Mouse (Mus musculus) urinary bladder, adult 2 months (tissue): Measurements from ENCODE around the gene Nmnat2. TPM values are rescaled to one million over a fixed set of nuclear protein-coding genes. Genes with fewer than 3 reads are reported as not detected.

ENCODE experiments used
- DNase-seq: peaks from one replicate; pipeline ENCODE4 v3.0.0; 2022; ENCODE audit warnings: low spot score
- polyA plus RNA-seq: library from polyadenylated mRNA; depleted of rRNA; stranded (reverse); fragments of >200 nt; gene quantifications from 2 replicates; pipeline ENCODE4 v1.2.3, GENCODE M21; 2012

Gene Nmnat2
- polyA plus RNA-seq, 1 experiment: 2.2 TPM

DNA sequence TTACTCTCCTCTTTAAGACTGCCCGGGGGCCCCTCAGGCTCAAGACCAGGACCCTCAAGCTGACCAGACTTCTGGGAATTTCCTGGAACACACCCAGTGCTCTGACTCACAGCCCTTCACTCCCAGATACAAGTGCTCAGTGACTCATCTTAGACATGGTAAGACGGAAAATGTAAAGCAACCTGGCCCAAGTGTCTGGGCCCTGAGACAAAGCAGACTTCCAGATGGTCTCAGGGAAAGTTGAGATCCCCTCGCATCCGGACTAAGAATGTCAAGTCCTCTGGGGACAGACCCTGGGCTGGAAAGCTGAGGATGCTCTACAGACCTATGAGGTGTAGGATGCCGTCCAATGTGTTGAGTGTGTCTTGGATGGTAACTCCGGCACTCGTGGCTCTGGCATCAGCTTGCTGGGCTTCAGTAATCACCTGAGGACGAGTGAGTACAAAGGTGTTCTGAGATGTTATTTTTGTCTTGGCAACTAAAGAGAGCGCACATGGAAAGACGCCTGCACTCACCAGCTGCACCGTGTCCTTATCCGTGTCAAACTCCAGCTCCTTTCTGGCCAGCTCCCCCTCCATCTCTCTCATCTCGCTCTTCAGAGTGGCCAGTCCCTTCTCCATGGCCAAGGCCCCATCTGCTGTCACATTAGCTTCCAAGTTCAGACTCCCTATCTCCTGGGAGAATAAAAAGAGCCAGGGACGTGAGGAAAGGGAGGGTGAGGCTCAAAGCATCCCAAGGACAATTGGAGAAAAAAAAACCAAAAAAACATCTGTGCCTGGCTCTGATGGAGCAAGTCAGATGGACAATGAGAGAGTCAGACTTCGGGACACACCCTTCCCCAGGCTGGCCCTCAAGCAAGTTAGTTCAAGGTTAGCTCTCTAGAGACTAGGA lies 171.9 kb downstream of the Nmnat2 start:
- DNase-seq: no peak

DNA sequence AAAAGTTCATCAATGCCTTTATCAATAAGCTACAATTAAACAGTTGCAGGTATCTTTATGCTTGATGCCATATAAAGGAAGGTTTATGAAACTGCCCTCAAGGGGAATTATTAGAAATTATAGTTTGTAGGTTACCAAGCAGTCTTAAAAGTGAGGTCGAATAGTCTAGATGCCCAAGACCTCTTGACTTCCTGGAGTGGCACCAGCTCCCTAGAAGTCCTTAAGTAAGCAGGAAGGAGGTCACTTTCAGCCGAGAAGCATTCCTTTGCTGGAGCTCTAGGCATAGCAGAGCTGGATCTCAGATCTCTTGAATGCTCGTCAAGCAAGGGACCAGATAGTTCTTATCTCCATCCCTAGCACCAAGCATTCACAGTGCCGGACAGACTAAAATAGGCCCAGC lies 172.8 kb downstream of the Nmnat2 start:
- no peak for DNase-seq

DNA sequence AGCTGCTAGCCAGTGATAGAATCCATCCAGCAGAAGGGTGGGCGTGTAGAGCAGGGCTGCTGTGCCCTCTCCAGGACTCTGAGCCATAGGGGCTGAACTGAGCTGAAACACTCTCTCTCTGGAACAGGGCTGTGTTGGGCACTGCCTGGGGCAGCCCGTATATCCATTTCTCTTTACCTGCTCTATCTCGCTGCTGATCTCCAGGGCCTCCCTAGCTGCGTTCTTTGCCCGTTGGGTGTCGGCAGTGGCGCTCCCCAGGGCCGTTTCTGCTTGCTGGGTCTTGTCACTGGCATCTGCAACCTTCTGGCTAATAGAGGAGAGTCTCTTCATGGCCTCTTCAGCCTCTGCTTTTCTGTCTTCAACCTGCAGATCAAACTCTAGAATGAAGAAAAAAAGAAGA lies 174.0 kb downstream of the Nmnat2 start:
- DNase-seq: peak; percentile 46

DNA sequence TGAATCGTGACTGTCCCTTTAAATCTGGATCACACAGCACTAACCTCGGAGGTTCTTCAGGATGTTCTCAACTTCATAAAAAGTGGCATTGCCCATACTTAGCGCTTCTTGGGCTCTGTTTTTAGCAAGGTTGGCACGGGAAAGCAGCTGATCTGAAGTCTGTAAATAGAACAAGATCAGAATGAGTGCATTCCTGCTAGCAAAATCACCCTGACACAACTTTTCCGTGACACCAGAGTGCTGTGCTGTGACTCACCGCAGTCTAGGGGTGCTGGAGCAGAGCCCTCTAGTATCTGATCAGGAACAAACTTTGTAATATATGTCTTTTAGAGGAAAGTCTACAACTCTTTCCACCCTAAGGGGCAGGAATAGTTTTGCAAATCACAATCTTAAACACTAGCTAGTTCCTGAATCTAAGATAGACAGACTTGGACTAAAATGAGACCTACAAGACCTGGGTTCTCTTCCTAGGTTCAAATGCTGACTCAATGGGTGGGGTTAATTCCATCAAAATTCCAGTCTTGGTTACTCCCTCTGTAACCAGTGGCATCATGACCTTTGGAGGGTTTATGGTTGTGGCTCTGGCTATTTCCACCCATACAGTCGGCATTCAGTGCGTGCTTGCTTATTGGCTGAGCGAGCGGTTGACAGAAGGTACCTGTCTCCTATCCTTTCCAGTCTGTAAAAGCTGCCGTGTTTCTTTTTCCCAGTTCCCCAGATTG lies 175.4 kb downstream of the Nmnat2 start:
- DNase-seq: no peak

DNA sequence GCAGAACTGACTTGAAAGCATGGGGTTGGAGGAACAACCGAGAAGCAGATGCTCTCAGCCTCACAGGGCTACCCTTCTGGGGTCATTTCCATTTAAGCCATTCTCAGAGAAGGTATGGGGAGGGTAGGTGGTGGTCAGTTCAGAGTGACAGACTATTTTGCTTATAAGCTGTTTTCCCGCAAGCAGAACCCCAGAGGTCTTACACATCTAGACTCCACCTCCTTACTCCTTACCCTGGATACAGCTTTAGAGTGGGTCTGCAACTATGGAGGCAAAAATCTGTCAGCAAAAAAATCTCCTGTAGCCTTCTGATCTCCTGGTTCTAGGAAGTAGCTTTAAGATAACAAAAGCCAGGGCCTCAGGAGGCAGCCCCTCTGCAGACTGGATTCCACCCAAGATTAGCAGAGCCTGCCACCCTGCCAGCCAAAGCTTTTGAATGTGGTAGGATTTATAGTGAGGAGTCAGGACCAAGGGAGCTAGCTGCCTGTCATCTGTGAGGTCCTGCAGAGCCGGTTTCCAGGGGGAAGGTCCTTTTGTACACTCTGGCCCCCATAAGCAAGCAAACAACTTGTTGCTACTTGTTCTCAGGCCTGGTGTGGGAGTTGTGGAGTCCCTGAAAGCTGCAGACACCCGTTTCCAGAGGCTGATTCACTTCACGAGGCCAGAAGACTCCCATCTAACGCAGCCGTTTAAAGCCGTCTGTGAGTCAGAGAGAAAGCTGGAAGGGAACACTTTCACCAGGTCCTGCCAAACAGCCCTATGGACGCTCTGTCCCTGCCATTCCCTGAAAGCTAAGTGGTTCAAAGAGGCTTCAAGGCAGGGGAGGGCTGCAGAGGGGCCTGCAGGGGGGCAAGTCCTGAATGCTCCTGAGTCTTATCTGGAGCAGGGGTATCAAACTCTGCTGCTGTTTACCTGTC lies 179.3 kb downstream of the Nmnat2 start:
- peak; percentile 48 for DNase-seq

DNA sequence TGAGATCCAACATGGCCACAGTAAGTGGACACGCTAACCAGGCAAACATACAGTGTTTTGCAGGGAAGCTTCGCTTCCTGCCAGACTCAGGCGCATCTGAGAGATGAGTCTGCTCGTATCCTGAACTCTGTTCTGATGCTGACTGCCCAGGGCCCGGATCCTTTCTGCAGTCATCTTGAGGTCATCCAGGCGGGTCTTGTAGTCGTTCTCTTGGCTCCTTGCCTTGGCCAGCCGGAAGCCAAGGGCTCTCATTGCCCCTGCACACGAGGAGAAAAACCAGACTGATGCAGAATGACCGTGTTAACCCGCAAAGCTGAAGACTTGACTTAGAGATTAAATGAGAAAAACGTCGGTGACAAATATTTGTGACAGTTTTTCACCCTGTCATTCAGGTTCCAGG lies 181.9 kb downstream of the Nmnat2 start:
- no peak for DNase-seq

DNA sequence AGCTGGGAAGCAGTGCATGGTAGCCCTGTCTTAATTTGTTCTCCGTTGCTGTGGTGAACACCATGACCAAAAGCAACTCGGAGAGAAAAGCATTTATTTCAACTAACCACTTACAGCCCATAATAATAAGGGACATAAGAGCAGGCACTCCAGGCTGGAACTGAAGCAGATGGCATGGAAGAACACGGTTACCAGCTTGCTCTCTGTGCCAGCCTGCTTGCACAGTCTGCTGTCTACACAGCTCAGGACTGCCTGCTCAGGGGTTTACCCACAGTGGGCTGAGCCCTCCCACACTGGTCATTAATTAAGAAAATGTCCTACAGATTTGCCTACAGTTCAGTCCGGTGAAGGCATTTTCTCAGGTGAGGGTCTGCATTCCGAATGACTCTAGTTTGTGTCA lies 183.7 kb downstream of the Nmnat2 start:
- DNase-seq: no peak

DNA sequence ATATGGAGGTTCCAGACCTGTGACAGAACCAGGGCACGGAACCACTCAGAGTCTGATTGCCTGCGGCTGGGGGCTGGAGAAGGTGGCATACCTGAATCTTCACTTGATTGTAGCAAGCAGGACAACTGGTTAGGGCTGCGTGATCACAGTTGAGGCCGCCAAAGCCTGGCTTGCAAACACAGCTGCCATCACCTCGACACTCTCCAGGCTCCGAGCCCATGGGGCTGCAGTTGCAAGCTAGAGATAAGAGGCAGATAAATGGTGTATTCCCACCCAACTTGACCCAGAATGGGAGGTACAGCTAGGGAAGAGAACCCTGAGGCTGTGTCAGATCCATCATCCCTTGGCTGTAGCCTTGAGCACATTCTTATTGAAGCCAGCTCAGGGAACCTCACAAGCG lies 184.8 kb downstream of the Nmnat2 start:
- no peak for DNase-seq

DNA sequence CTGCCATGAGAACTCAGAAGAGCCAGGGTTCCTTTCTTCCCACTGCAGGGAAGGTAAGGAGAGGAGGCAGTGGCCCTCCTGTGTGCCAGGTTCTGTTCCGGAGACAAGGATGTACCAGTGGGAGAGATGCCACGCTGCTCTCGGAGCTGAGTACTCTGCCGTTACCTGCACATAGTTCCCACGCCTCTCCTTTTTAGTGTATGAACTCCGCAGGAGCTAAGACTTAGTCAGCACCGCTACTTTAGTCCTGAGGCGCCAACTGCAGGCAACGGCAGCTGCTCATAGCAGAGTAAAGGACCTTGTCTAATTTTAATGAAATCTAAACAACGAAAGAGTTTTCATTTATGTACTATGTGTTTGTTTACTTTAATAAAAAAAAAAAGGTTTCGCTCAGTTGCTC lies 185.5 kb downstream of the Nmnat2 start:
- no peak for DNase-seq

DNA sequence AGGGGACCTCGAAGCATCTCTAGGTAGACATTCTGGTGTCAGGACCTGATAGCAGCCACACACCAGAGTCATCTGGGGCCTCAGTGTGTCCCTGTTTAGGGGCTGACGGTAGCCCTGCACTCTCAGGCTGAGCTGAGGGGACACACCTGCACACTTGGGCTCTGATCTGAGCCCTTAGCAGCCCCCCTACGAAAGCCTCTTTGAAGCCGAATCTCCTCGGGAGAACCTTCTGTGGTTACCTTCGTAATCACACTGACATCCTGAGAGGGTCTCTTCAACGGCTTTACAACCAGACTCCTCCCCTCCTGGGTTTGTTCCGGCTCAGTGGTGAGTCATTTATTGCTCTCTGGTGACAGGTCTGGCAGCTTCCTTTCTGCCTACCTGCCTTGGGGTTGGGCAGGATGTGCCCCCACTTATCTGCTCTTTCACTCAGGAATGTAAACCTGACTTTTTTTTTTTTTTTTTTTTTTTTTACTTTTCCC lies 186.0 kb downstream of the Nmnat2 start:
- no peak for DNase-seq

DNA sequence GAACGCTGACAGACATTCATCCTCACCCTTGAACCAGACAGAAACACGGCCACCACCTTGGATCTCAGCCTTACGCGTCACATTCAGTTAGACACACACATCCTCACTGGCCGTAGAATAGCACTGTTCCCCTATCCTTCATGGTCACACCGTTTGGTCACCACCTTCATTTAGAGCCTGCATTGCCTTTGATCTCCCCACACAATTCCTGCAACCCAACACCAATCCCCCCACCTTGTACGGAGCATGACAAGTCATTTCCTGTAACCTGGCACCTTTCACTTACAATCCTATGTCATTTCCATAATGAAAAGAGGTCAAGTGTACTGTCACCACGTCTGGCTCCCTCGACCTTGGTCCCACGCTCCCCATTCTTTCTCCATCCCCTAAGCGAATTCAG lies 189.2 kb downstream of the Nmnat2 start:
- DNase-seq: no peak

DNA sequence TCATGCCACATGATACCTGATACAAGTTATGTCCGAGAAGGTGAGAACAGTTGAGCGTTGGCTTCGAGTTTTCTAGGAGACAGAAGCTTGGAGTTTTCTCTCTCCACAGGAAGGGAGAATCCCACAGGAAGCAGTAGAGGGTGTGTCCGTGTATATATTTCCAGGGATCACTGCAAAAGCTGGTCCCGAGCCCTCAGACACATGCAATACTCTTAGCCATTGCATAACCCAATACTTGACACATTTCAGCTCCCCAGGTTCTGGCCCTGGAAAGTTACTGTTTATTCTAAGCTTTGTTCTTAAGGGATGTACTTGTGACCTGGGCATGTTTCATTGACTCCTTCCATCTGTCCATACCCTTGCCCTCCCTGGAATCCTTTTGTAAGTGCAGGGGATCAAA lies 191.0 kb downstream of the Nmnat2 start:
- no peak for DNase-seq

DNA sequence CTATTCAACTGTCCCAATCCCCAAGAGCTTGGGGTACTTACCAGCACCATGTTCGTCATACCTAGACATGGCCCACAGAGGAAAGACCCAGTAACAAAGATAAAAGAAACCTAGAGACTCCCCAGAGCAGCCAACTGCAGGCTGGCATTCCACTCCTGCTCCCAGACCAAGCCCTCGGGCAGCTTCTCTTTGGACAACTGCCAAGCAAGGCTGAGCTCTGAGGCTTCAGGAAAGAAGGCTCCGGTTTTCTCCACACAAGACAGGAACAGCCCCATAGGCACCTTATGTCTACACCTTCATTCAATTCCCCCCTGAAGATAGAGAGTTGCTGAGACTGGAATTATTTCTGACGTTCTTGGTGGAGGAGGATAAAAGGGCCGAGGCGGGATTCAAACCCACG lies 197.8 kb downstream of the Nmnat2 start:
- no peak for DNase-seq

DNA sequence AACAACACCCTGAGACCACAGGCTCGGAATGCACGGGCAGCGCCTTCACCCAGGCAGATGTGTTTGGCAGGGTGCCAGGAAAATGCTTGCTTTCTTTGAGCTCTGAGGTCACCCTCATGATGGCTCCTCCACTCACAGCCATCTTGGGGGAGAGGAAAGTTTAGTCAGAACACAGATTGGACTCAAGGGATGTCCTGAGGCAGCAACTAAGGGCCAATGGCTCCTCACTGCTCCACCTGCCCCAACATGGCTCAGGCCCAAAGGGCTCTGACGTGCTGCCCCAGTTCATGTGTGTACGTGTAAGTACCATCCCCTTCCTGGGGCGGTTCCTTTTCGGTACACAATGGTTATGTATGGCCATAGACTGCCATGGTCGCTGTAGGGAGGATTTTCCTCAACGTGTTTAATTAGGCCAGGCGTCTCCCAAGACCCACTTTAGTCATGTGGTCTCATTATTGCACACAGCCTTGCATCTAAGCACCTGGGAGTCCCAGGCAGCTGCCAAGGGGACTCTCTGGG lies 198.9 kb downstream of the Nmnat2 start:
- DNase-seq: no peak

DNA sequence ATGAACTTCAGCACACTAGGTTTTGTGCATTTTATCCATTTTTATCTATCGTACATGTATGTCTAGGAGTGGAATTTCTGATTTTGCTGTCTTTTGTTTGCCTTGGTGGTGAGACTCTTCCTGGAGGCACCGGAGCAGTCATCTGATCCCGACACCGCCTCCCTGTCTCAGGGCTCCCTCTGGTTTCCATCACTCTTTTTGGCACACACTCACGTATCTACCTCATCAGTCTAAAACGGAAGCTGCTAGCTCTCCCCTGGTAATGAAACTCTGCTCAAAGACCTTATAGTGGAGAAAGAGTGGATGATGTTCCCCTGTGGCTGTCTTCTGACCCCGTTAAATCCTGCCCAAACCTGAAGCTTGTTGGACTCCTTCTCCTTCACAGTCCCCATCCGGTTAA lies 200.6 kb downstream of the Nmnat2 start:
- DNase-seq: no peak

DNA sequence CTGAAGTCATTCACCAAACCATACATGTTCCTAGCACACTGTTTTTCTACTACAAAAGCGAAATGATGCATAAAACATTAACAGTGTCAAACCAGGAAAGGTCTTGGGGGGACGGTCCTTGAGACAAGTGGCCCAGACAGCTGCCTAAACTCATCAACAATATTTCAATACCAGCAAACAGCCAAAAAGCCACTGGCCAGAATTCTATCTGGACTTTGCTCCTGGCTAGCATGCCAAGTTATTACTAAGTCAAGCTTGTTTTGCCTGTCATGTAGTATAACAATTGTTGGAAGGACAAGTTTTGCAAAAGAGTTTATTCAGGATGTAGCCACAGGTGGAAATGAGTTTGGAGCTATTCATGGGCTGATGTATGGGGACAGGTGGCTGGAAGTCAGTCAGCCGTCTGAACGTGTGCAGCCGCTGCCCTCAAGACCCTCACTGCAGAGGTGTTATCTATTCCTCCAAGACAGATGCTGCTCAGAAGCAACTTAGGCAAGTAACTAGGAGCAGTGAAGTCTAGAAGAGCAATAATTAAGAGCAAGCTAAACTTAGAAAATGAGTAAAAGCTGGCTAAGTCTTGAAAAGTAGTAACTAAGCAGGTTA lies 202.3 kb downstream of the Nmnat2 start:
- no peak for DNase-seq

DNA sequence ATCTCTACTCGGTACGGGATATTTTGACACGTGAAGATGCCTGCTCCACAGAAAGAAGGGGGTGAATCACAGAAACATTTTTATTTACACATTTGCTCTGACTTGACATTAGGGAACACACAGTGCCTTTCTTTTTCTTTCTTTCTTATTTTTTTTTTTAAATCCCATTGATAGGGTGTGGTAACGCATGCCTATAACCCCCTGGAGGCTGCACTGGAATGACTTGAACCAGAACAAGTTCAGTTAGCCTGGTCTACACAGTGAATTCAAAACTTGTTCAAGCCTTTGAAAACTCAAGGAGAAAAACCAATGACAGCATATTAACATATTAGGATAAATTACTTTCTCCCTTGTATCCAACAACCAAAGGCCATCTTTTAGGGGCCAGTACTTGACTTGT lies 204.3 kb downstream of the Nmnat2 start:
- no peak for DNase-seq

DNA sequence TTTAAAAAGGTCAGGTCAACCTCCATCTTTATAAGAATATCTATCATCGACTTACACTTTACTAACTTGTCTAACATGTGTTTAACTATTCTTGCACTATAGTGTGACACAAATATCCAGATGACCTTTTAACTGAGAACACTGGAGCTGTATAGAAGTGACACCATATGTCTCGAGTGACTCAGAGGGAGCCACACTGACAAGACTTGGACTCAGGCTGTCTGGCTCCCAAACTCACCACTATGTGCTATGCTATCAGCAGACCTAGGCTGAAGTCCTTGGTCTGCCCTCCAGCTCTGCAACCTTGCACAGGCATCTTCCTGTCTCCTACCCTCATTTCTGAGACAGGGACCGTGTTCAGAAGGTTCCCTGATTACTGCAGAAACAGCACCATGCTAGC lies 209.0 kb downstream of the Nmnat2 start:
- DNase-seq: no peak

DNA sequence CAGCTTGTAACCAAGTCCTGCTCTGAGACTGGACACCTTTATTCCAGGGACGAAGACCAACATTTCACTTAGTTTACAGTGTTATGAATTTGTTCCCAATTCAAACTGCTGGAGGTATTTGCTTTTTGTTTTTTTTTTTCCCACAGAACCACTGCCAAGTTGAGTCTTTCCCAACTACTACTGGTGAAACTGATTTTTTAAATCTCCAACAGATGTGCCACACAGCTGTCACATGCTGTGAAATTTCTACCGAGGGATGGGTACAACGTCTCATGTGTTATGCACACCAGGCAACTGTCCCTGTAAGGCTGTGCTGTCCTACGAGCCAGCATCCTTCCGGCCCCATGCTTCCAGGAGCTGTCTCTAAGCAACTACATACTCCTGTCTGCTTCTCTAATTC lies 213.5 kb downstream of the Nmnat2 start:
- DNase-seq: no peak
